Mouse (Mus musculus) megakaryocyte-erythroid progenitor cell, adult 5-6 weeks (primary cell): ENCODE results near the gene Rreb1. TPM values are rescaled to one million over a fixed set of nuclear protein-coding genes. Genes with fewer than 3 reads are reported as not detected.

Experiments used
- ATAC-seq: replicated peaks from 2 replicates; pipeline ENCODE4 v1.8.0; 2016; ENCODE audit warnings: mild to moderate bottlenecking, inconsistent platforms; ENCODE audit not compliant: severe bottlenecking, poor library complexity, low FRiP score, low TSS enrichment
- total RNA-seq, 2 experiments: library from RNA; stranded (forward) in 1 of 2; stranded (reverse) in 1 of 2; fragments of 200-1000, 215-1000 nt in 1 of 2; fragments of >200 nt in 1 of 2; fragmentation: Nextera tagmentation in 1 of 2; gene quantifications; 2 replicates each; pipeline ENCODE4 v1.2.3; 2014 to 2017

Rreb1 gene
- total RNA-seq, 2 experiments from 2014 or later, result 43.6 to 94.3 TPM

GRCm38 (mm10) chr13:37959239-37959907, 181.2 kb downstream of the Rreb1 start:
- ATAC-seq, result no peak

GRCm38 (mm10) chr13:37959936-37960335, 181.7 kb downstream of the Rreb1 start:
- no peak for ATAC-seq

GRCm38 (mm10) chr13:37962541-37962940, 184.3 kb downstream of the Rreb1 start:
- ATAC-seq, result no peak

GRCm38 (mm10) chr13:37963354-37964007, 185.3 kb downstream of the Rreb1 start:
- 0 out of 2 replicates have a peak, but pooled peaks have one; percentile 27 for ATAC-seq

GRCm38 (mm10) chr13:37964128-37965087, 186.2 kb downstream of the Rreb1 start:
- ATAC-seq, result peak; percentile 33; the same call in 1 of the 2 replicates

GRCm38 (mm10) chr13:37965126-37965914, 187.1 kb downstream of the Rreb1 start:
- ATAC-seq, result peak; percentile 72

GRCm38 (mm10) chr13:37966256-37967051, 188.3 kb downstream of the Rreb1 start:
- ATAC-seq, result no peak

GRCm38 (mm10) chr13:37967052-37967437, 188.8 kb downstream of the Rreb1 start:
- no peak for ATAC-seq

- ATAC-seq, result no peak
These were observed 189.4 kb downstream of the Rreb1 start for GRCm38 (mm10) chr13:37967565-37967964.

- peak; percentile 53; the same call in 1 of the 2 replicates for ATAC-seq
These were observed 191.1 kb downstream of the Rreb1 start for GRCm38 (mm10) chr13:37969337-37969736.

GRCm38 (mm10) chr13:37969988-37970387, 191.8 kb downstream of the Rreb1 start:
- no peak for ATAC-seq

- ATAC-seq, result peak; percentile 55; the same call in 1 of the 2 replicates
These were observed 192.8 kb downstream of the Rreb1 start for GRCm38 (mm10) chr13:37970887-37971530.

GRCm38 (mm10) chr13:37974036-37974435, 195.8 kb downstream of the Rreb1 start:
- no peak for ATAC-seq

GRCm38 (mm10) chr13:37974731-37975130, 196.5 kb downstream of the Rreb1 start:
- ATAC-seq, result no peak

GRCm38 (mm10) chr13:37979506-37979905, 201.3 kb downstream of the Rreb1 start:
- ATAC-seq, result no peak

- ATAC-seq, result no peak
These were observed 202.1 kb downstream of the Rreb1 start for GRCm38 (mm10) chr13:37980346-37980745.

GRCm38 (mm10) chr13:37981063-37981462, 202.9 kb downstream of the Rreb1 start:
- ATAC-seq, result no peak

- no peak for ATAC-seq
These were observed 208.0 kb downstream of the Rreb1 start for GRCm38 (mm10) chr13:37986166-37986565.
